Mouse (Mus musculus) erythroid progenitor cell, adult 5-6 weeks (primary cell): ENCODE results near the gene Spp1. TPM values are rescaled to one million over a fixed set of nuclear protein-coding genes. Genes with fewer than 3 reads are reported as not detected.

Experiments used
- ATAC-seq: replicated peaks from 2 replicates; pipeline ENCODE4 v1.8.0; 2016; ENCODE audit warnings: moderate number of reproducible peaks, mild to moderate bottlenecking, moderate TSS enrichment, inconsistent platforms; ENCODE audit not compliant: poor library complexity, low FRiP score, severe bottlenecking
- total RNA-seq, 2 experiments: library from RNA; stranded (forward) in 1 of 2; stranded (reverse) in 1 of 2; fragments of 150-400 nt in 1 of 2; fragments of 186-747, 209-891 nt in 1 of 2; gene quantifications; 2 replicates each; pipeline versions ENCODE4 v1.2.3 to v1.2.4; 2015 to 2017; ENCODE audit warnings: low replicate concordance in 2 of 2

Gene Spp1
- total RNA-seq (2015; ENCODE audit: low replicate concordance) = 1.3 and 14.8 TPM in 2 replicates
- 2.4 and 3.3 TPM in 2 replicates for total RNA-seq (2017; ENCODE audit: low replicate concordance)

- ATAC-seq = no peak
Observed at GRCm38 (mm10) chr5:104434835-104435301, at the start of gene Spp1. Spp1 (plus strand) TSS chr5:104435118.

- ATAC-seq = no peak
Observed at GRCm38 (mm10) chr5:104385521-104385920, 49.4 kb upstream of the Spp1 start.

GRCm38 (mm10) chr5:104386908-104387307 is 48.0 kb upstream of the Spp1 start:
- no peak for ATAC-seq

GRCm38 (mm10) chr5:104390962-104391361 is 44.0 kb upstream of the Spp1 start:
- ATAC-seq = no peak

GRCm38 (mm10) chr5:104392784-104393183 is 42.1 kb upstream of the Spp1 start:
- ATAC-seq = no peak

- ATAC-seq = no peak
Observed at GRCm38 (mm10) chr5:104396286-104396685, 38.6 kb upstream of the Spp1 start.

- ATAC-seq = no peak
Observed at GRCm38 (mm10) chr5:104398001-104398400, 36.9 kb upstream of the Spp1 start.

DNA sequence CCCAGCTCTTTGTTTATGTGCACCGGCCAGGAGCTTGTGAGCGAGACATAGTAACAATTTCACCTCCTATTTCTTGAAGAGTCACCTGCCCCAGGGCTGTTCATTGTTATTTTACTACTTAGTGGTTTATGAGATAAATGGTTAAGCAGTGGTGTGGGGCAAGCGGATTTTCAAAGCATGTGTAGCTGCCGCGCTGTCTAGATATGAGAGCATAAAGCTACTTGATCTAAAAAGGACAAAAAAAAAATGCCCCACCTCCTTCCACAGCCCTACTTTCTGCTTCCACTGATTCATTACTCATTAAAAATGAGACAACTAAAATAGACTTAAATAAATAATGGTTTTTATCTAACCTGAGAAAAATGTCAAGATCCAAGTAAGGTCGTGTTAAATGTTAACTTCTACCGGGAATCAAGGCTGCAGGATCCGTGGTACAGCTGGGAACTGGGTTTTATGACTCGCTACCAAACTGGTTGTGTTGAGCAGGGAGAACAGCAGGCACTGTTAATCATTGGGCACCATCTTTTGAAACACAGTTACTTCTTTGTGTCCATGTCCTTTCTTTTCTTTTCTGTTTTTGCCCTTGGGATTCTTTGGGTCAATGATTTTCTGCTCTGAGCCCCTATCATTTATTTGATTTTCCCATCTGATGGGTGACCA is 35.5 kb upstream of the Spp1 start:
- no peak for ATAC-seq

DNA sequence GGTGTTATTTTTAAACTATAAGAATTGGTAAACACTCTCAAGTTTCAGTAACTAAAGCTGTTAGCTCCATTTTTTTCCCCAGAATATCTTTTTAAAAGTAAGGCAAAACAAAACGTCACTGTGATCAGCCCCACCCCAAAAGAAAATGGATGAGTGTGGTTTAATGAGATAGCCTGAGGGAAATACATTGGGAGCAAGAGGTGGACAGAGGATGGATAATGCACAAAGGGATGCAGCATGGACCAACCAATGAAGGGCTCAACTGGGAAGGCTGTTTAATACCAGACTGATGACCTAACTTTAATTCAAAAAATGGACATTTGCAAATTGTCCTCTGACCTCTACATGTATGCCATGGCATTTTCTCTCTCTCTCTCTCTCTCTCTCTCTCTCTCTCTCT is 34.9 kb upstream of the Spp1 start:
- no peak for ATAC-seq

DNA sequence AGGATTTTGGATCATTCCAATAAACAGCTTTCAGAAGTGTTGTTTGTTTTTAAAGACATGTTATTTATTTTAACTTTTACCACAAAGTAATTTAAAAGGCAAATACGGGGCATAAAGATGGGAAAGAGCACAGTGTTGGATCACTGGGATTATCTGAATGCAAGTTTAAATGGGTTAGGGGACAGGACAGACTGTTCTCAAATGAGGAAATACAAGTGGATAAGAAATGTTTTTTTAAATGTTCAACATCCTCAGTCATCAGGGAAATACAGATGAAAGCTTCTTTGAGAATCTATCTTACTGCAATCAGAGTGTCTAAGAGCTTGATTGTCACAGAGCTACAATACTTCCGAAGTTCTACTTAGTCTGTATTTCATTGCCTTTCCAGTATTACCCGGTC is 32.3 kb upstream of the Spp1 start:
- no peak for ATAC-seq

DNA sequence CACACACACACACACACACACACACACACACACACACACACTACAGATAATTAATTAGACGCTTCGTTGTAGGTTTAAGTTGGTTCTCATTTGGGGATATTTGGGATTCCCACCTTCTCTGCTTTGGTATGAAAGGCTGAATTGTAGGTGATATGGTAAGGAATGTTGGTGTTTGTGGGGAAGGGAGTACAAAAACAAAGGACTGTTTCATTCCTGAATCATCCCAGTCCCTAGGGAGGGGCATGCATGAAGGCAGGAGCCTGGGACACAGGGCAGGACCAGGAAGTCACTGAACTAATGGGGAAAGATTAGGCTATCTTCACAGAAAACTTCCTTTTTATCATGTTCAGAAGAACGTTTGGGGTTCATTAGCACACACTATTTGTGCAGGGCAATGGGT is 31.6 kb upstream of the Spp1 start:
- no peak for ATAC-seq

- no peak for ATAC-seq
Observed at GRCm38 (mm10) chr5:104404551-104404950, 30.4 kb upstream of the Spp1 start.

- ATAC-seq = no peak
Observed at GRCm38 (mm10) chr5:104405051-104405450, 29.9 kb upstream of the Spp1 start.

GRCm38 (mm10) chr5:104406756-104407155 is 28.2 kb upstream of the Spp1 start:
- ATAC-seq = no peak

DNA sequence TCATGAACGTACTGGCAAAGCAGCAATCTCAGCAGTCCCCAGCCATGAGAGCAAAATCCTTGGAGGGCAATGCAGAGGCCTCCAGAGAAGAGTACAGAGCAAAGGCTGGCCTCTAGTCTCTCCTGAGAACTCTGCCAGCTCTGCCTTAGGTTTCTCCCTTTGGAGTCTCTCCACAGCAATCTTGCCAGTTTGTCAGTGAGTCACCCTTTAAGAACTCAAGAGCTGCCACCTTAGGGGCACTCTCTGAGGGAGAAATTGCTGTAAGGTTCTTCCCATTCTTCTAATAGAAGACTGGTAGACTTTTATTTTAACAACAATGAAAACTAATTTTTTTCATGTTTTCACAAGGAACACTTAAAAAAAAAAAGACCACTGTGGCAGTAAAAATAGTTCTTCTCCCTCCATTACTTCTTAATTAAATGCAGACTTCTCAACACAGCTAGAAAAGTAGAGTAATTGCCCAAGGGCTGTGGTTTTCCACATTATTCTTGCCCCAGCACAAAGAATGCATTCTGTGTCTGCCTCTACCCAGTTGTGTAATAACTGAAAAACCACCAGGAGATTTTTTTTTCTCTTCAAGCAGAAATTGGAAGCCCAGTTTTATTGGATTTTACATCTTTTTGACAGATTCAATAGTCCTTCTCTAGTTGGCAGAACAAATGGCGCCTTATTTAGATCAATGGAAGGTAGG is 27.2 kb upstream of the Spp1 start:
- no peak for ATAC-seq

DNA sequence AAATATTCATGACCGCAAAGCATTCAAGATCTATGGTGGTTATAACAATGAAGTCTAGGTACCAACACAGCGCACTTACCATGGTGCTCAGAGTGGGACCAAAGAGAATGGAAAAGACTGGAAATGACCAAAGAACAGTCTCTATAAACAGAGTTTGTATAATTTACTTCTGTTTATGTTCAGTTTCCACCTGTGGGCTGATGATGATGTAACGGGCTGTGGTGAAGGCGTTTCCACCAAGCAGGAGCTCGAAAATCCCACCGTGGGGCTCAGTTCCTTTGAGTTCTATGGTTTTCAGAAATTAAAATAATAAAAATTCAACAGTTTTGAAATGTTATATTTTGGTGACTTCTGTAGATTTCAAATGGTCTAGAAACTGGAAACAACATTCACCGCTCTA is 26.4 kb upstream of the Spp1 start:
- ATAC-seq = no peak

GRCm38 (mm10) chr5:104415999-104416398 is 18.9 kb upstream of the Spp1 start:
- ATAC-seq = no peak

GRCm38 (mm10) chr5:104417028-104417427 is 17.9 kb upstream of the Spp1 start:
- ATAC-seq = no peak

DNA sequence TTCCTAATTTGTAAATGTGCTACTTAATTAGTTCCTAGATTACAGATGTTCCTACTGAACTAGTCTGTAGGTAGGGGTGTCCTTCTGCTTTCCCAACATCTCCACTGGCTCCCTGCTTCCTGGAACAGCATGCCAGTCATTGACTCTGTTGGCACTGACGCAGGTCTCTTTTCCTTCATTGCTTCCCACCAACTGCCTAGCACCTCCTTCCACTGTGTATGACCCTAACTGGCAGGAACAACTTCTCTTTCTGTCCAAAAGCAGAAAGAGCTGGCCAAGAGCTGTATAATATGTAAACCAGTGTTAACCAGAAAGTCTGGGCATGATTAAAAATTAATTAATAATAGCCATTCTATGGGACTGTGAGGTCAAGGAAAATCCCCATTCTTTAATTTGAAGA is 17.2 kb upstream of the Spp1 start:
- ATAC-seq = no peak

DNA sequence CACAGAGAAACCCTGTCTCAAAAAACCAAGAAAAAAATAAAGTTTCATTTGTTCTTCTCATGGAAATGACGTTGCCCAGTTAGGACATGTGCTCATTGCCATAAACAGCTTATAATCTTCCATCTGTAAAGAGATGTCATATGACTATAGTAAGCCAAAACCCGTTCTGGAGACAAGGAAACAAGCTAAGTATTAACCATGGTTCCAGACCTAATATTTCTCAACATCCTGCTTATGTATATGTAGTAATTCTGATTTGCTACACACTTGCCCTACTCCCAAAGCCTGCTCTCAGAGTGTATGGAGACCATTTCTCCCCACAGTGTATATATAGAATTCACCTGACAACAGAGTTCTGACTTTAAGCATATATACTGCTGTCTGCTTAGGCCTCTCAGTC is 12.9 kb upstream of the Spp1 start:
- ATAC-seq = no peak

- ATAC-seq = no peak
Observed at GRCm38 (mm10) chr5:104423861-104424260, 11.1 kb upstream of the Spp1 start.
